8 mouse cellular contexts compared by ENCODE assay signal in genomic region chr11:68399548-68400020, GRCm38 (mm10). TPM values are rescaled to one million over a fixed set of nuclear protein-coding genes. Genes with fewer than 3 reads are reported as not detected.
DNase-seq lines count a peak whose midpoint lies in the region; ATAC-seq and TF ChIP-seq lines count a peak whose summit lies in the region.

No protein-coding gene starts in this region.

- peak overlapping the region; percentile 4 for H3K27ac ChIP-seq in heart, adult 2 months
- 0 out of 2 replicates have a peak overlapping the region, but pooled peaks have one; percentile 10 for H3K27ac ChIP-seq in forebrain, embryonic 16.5 days (ENCODE audit: low read length)
- no peak overlapping the region for H3K27ac ChIP-seq in midbrain, postnatal 0 days (ENCODE audit: low read depth, low read length)

- no peak for TF ChIP-seq CTCF in heart, adult 2 months (IDR thresholded peaks at IDR 0.05)
- TF ChIP-seq CTCF in midbrain, postnatal 0 days (IDR thresholded peaks at IDR 0.05), result no peak

- no peaks in the 10 kb centered on the region for H3K79me2 ChIP-seq in heart, adult 2 months (replicated peaks; ENCODE audit: control insufficient read depth, insufficient read depth, low read length)

- no peaks in the 10 kb centered on the region for H3K9me3 ChIP-seq in forebrain, embryonic 16.5 days (ENCODE audit: control insufficient read depth, low read length)
- no peaks in the 10 kb centered on the region for H3K9me3 ChIP-seq in midbrain, postnatal 0 days (ENCODE audit: low read length)

- H3K4me3 ChIP-seq in heart, adult 2 months, result peak overlapping the region; percentile 66
- peak overlapping the region; percentile 59 for H3K4me3 ChIP-seq in forebrain, embryonic 16.5 days (replicated peaks; ENCODE audit: low read length)
- H3K4me3 ChIP-seq in midbrain, postnatal 0 days (ENCODE audit: low read depth, low read length), result peak overlapping the region; percentile 48

- no peaks in the 10 kb centered on the region for H3K27me3 ChIP-seq in heart, adult 2 months (ENCODE audit: control insufficient read depth, insufficient read depth, low read length)
- H3K27me3 ChIP-seq in forebrain, embryonic 16.5 days (replicated peaks; ENCODE audit: control insufficient read depth, insufficient read depth, low read length), result peaks cover 30% of the 10 kb centered on the region
- peaks cover 55% of the 10 kb centered on the region; the same call in 1 of the 2 replicates for H3K27me3 ChIP-seq in midbrain, postnatal 0 days (ENCODE audit: insufficient read depth, low read length)

- peak overlapping the region; percentile 56 for H3K9ac ChIP-seq in heart, adult 2 months (ENCODE audit: low read depth, low read length)
- peak overlapping the region; percentile 62 for H3K9ac ChIP-seq in forebrain, embryonic 16.5 days (replicated peaks; ENCODE audit: low read depth, low read length)
- peak overlapping the region; percentile 42; the same call in 1 of the 2 replicates for H3K9ac ChIP-seq in midbrain, postnatal 0 days (replicated peaks; ENCODE audit: low read length, poor library complexity, severe bottlenecking)

- intact Hi-C loops in heart, adult 2 months (cut with DNase I), result loop anchor here (10.0 kb wide), 1 partner anchor 115 kb away; no protein-coding TSS in a partner anchor
- intact Hi-C loops in heart, postnatal 10 days (cut with DNase I), result loop anchor here (10.0 kb wide), 1 partner anchor 505 kb away; no protein-coding TSS in a partner anchor

- WGBS in heart, adult 2 months, result under 1% methylated on average over 47 of the region's 47 CpGs
- under 1% methylated on average over 43 of the region's 47 CpGs for WGBS in forebrain, embryonic 16.5 days
- WGBS in midbrain, postnatal 0 days, result under 1% methylated on average over 40 of the region's 47 CpGs

- no peak for TF ChIP-seq POLR2A in heart, adult 2 months (IDR thresholded peaks at IDR 0.05; ENCODE audit: insufficient read depth, low read depth, low read length)

- peak in 1 of 2 experiments; percentile 33 for DNase-seq in heart, adult 2 months
- no peak for DNase-seq in heart, postnatal 10 days
- DNase-seq in Muller cell, postnatal 12 days (ENCODE audit: inconsistent ontology term), result peak; percentile 88
- peak; percentile 42 for DNase-seq in kidney, postnatal 10 days
- peak; percentile 66 for DNase-seq in midbrain, postnatal 0 days (ENCODE audit: low spot score)
- DNase-seq in spleen, postnatal 10 days (ENCODE audit: low spot score in 2 of 2), result no peak
- no peak for DNase-seq in urinary bladder, postnatal 25 days (ENCODE audit: low spot score)

- peak overlapping the region; percentile 99 for H3K4me2 ChIP-seq in forebrain, embryonic 16.5 days (ENCODE audit: low read length)
- peak overlapping the region; percentile 77 for H3K4me2 ChIP-seq in midbrain, postnatal 0 days (ENCODE audit: low read depth, low read length, poor library complexity, severe bottlenecking)

- ATAC-seq in forebrain, embryonic 16.5 days, result peak; percentile 92
- ATAC-seq in midbrain, postnatal 0 days (ENCODE audit: low FRiP score), result peak; percentile 47

- no peaks in the 10 kb centered on the region; the same call in 1 of the 2 replicates for H3K4me1 ChIP-seq in heart, adult 2 months (ENCODE audit: control insufficient read depth, insufficient read depth, low read length)
- H3K4me1 ChIP-seq in forebrain, embryonic 16.5 days (replicated peaks; ENCODE audit: control insufficient read depth, insufficient read depth, low read length), result peaks cover 19% of the 10 kb centered on the region
- H3K4me1 ChIP-seq in midbrain, postnatal 0 days (ENCODE audit: insufficient read depth, low read length), result no peaks in the 10 kb centered on the region

- H3K36me3 ChIP-seq in heart, adult 2 months (ENCODE audit: control insufficient read depth, insufficient read depth, low read length), result no peaks in the 10 kb centered on the region
- H3K36me3 ChIP-seq in forebrain, embryonic 16.5 days (ENCODE audit: control insufficient read depth, insufficient read depth), result no peaks in the 10 kb centered on the region
- H3K36me3 ChIP-seq in midbrain, postnatal 0 days (ENCODE audit: insufficient read depth, low read length), result no peaks in the 10 kb centered on the region

- no peak for TF ChIP-seq EP300 in heart, adult 2 months (IDR thresholded peaks at IDR 0.05; ENCODE audit: insufficient read depth, low read depth, low read length)

RNA-seq across cellular contexts. Expression of gene Ntn1, which starts 1.0 kb away (rescaled TPM):
- 10 to 100 TPM; 55.1 to 70.5 TPM for total RNA-seq in heart, adult 2 months (2021)
- polyA plus RNA-seq in heart, adult 2 months (2012; rRNA removed), result 32.4 and 35.4 TPM in 2 replicates
- 10 to 100 TPM; 72.8 to 80.5 TPM for total RNA-seq in heart, postnatal 10 days (2021)
- 6.8 and 9.4 TPM in 2 replicates for polyA plus RNA-seq in forebrain, embryonic 16.5 days (2015; fragmentation: Nextera tagmentation; extraction: Ambion mirVana)
- total RNA-seq in midbrain, postnatal 0 days (2014; rRNA removed), result 66.4 and 69.1 TPM in 2 replicates
- 9.6 and 9.7 TPM in 2 replicates for polyA plus RNA-seq in midbrain, postnatal 0 days (2015; fragmentation: Nextera tagmentation; extraction: Ambion mirVana)

RNA-seq across cellular contexts. Expression of gene Pik3r5, which starts 32.3 kb away (rescaled TPM):
- 1 to 10 TPM in 1 of 2 experiments, under 1 TPM in 1; 0.84 to 1.3 TPM for total RNA-seq in heart, adult 2 months (2021)
- polyA plus RNA-seq in heart, adult 2 months (2012; rRNA removed), result 1.4 and 2.9 TPM in 2 replicates
- 1 to 10 TPM in 1 of 2 experiments, under 1 TPM in 1; 0.72 to 1.3 TPM for total RNA-seq in heart, postnatal 10 days (2021)
- 0.11 and 0.14 TPM in 2 replicates for polyA plus RNA-seq in forebrain, embryonic 16.5 days (2015; fragmentation: Nextera tagmentation; extraction: Ambion mirVana)
- 1.0 and 1.4 TPM in 2 replicates for total RNA-seq in midbrain, postnatal 0 days (2014; rRNA removed)
- 0.23 and 0.52 TPM in 2 replicates for polyA plus RNA-seq in midbrain, postnatal 0 days (2015; fragmentation: Nextera tagmentation; extraction: Ambion mirVana)

Comparison
In these comparisons a context has a peak if more than half of its experiments do, and no peak if none do; other contexts are left out.
1. DNase-seq: peak in Muller cell, postnatal 12 days (single experiment), kidney, postnatal 10 days (single experiment) and midbrain, postnatal 0 days (single experiment); none in heart, postnatal 10 days (0 of 2), spleen, postnatal 10 days (0 of 2) and urinary bladder, postnatal 25 days (single experiment).
2. Peak in every context shown above with its lines, with median percentiles within 50 percentile points of each other: H3K4me3 ChIP-seq and H3K9ac ChIP-seq.